ENCODE assay signal across 9 mouse cellular contexts in genomic region chr2:130564063-130564462, GRCm38 (mm10). TPM values are rescaled to one million over a fixed set of nuclear protein-coding genes. Genes with fewer than 3 reads are reported as not detected.
DNase-seq lines count a peak whose midpoint lies in the region; ATAC-seq lines count a peak whose summit lies in the region.
"Had no signal": no experiment of that assay in that cellular context is flagged by ENCODE, and none has a peak within 500 bp of the region (broad histone marks: within the 10 kb centered on the region; RNA-seq: fewer than 3 reads in every experiment).

No protein-coding gene starts in this region.

- no peaks in the 10 kb centered on the region for H3K27me3 ChIP-seq in heart, embryonic 13.5 days (replicated peaks)
- H3K27me3 ChIP-seq in hindbrain, embryonic 12.5 days, result no peaks in the 10 kb centered on the region
- no peaks in the 10 kb centered on the region for H3K27me3 ChIP-seq in midbrain, embryonic 11.5 days (ENCODE audit: control insufficient read depth, insufficient read depth, low read length)

- peak overlapping the region; percentile 81 for H3K4me2 ChIP-seq in heart, embryonic 13.5 days
- peak overlapping the region; percentile 96 for H3K4me2 ChIP-seq in hindbrain, embryonic 12.5 days (replicated peaks)
- peak overlapping the region; percentile 71 for H3K4me2 ChIP-seq in midbrain, embryonic 11.5 days

- peaks cover 17% of the 10 kb centered on the region for H3K4me1 ChIP-seq in heart, embryonic 13.5 days
- H3K4me1 ChIP-seq in hindbrain, embryonic 12.5 days, result peaks cover 18% of the 10 kb centered on the region
- H3K4me1 ChIP-seq in midbrain, embryonic 11.5 days (ENCODE audit: control insufficient read depth, insufficient read depth, low read length), result peaks cover 10% of the 10 kb centered on the region

- no peaks in the 10 kb centered on the region for H3K9me3 ChIP-seq in heart, embryonic 13.5 days
- H3K9me3 ChIP-seq in hindbrain, embryonic 12.5 days (replicated peaks), result no peaks in the 10 kb centered on the region
- H3K9me3 ChIP-seq in midbrain, embryonic 11.5 days (ENCODE audit: control insufficient read depth, low read length), result no peaks in the 10 kb centered on the region

- H3K27ac ChIP-seq in heart, embryonic 13.5 days (replicated peaks), result peak overlapping the region; percentile 68
- H3K27ac ChIP-seq in hindbrain, embryonic 12.5 days, result no peak overlapping the region
- no peak overlapping the region; the same call in 1 of the 2 replicates for H3K27ac ChIP-seq in midbrain, embryonic 11.5 days (ENCODE audit: low read depth, low read length)

- H3K9ac ChIP-seq in heart, embryonic 13.5 days, result peak overlapping the region; percentile 95
- peak overlapping the region; percentile 94 for H3K9ac ChIP-seq in hindbrain, embryonic 12.5 days
- H3K9ac ChIP-seq in midbrain, embryonic 11.5 days (ENCODE audit: low read length), result peak overlapping the region; percentile 85

- ATAC-seq in heart, embryonic 13.5 days (ENCODE audit: extremely low read depth, insufficient number of reproducible peaks, low FRiP score, low TSS enrichment), result no peak
- peak; percentile 11 for ATAC-seq in hindbrain, embryonic 12.5 days (ENCODE audit: low FRiP score)
- ATAC-seq in midbrain, embryonic 11.5 days (ENCODE audit: low FRiP score), result no peak; the same call in 1 of the 2 replicates

- peak overlapping the region; percentile 84 for H3K4me3 ChIP-seq in heart, embryonic 13.5 days
- H3K4me3 ChIP-seq in hindbrain, embryonic 12.5 days, result peak overlapping the region; percentile 89
- H3K4me3 ChIP-seq in midbrain, embryonic 11.5 days (ENCODE audit: low read depth, low read length), result peak overlapping the region; percentile 86

- peaks cover 31% of the 10 kb centered on the region for H3K36me3 ChIP-seq in heart, embryonic 13.5 days
- H3K36me3 ChIP-seq in hindbrain, embryonic 12.5 days, result peaks cover 19% of the 10 kb centered on the region
- peaks cover 2% of the 10 kb centered on the region; the same call in 1 of the 2 replicates for H3K36me3 ChIP-seq in midbrain, embryonic 11.5 days (ENCODE audit: control insufficient read depth, insufficient read depth, low read length)

- no peak for DNase-seq in heart, adult 8-10 months (ENCODE audit: low spot score)
- DNase-seq in thymus, adult 18-20 months, result peak; percentile 25 to 26
- no peak for DNase-seq in thymus, postnatal 0 days (ENCODE audit: low spot score)
- no peak for DNase-seq in midbrain, embryonic 11.5 days (ENCODE audit: low spot score, missing footprints)
- DNase-seq in thymus, postnatal 4 days, result no peak
- DNase-seq in natural killer cell, adult 2 months (ENCODE audit: low spot score in 2 of 2), result no peak

- WGBS in heart, embryonic 13.5 days, result 0% methylated on average over 23 of the region's 23 CpGs
- under 1% methylated on average over 23 of the region's 23 CpGs for WGBS in hindbrain, embryonic 12.5 days
- WGBS in midbrain, embryonic 11.5 days, result under 1% methylated on average over 23 of the region's 23 CpGs

RNA-seq across cellular contexts. Expression of gene Mrps26, which starts 0.5 kb away (rescaled TPM):
- polyA plus RNA-seq in heart, embryonic 13.5 days (2015; fragmentation: Nextera tagmentation; extraction: Ambion mirVana), result 71.8 and 72.3 TPM in 2 replicates
- 10 to 100 TPM; 67.0 to 84.9 (median 72.2) TPM for total RNA-seq in heart, adult 8-10 months (2022)
- polyA plus RNA-seq in thymus, postnatal 0 days (2015; fragmentation: Nextera tagmentation; extraction: Ambion mirVana), result 140 and 150 TPM in 2 replicates
- 70.7 and 73.3 TPM in 2 replicates for polyA plus RNA-seq in hindbrain, embryonic 12.5 days (2016; fragmentation: Nextera tagmentation; extraction: Ambion mirVana)
- 75.2 and 78.6 TPM in 2 replicates for polyA plus RNA-seq in midbrain, embryonic 11.5 days (2014; fragmentation: Nextera tagmentation; extraction: Ambion mirVana)

RNA-seq across cellular contexts. Expression of gene Oxt, which starts 11.9 kb away (rescaled TPM):
- not detected in 2 replicates for polyA plus RNA-seq in heart, embryonic 13.5 days (2015; fragmentation: Nextera tagmentation; extraction: Ambion mirVana)
- total RNA-seq in heart, adult 8-10 months (2022), result not detected
- 0.55 and 1.3 TPM in 2 replicates for polyA plus RNA-seq in thymus, postnatal 0 days (2015; fragmentation: Nextera tagmentation; extraction: Ambion mirVana)
- polyA plus RNA-seq in hindbrain, embryonic 12.5 days (2016; fragmentation: Nextera tagmentation; extraction: Ambion mirVana), result not detected in 2 replicates
- polyA plus RNA-seq in midbrain, embryonic 11.5 days (2014; fragmentation: Nextera tagmentation; extraction: Ambion mirVana), result not detected in 2 replicates
- total RNA-seq: left cerebral cortex, adult 18-20 months had no signal

RNA-seq across cellular contexts. Expression of gene Avp, which starts 18.3 kb away (rescaled TPM):
- not detected in 2 replicates for polyA plus RNA-seq in heart, embryonic 13.5 days (2015; fragmentation: Nextera tagmentation; extraction: Ambion mirVana)
- total RNA-seq in heart, adult 8-10 months (2022), result 10 to 100 TPM in 3 of 4 experiments, 1 to 10 TPM in 1; 9.3 to 20.9 (median 16.9) TPM
- polyA plus RNA-seq in thymus, postnatal 0 days (2015; fragmentation: Nextera tagmentation; extraction: Ambion mirVana), result 1.6 and 2.7 TPM in 2 replicates
- not detected in 2 replicates for polyA plus RNA-seq in hindbrain, embryonic 12.5 days (2016; fragmentation: Nextera tagmentation; extraction: Ambion mirVana)
- polyA plus RNA-seq in midbrain, embryonic 11.5 days (2014; fragmentation: Nextera tagmentation; extraction: Ambion mirVana), result not detected in 2 replicates

Comparison
In these comparisons a context has a peak if more than half of its experiments do, and no peak if none do; other contexts are left out.
1. DNase-seq: peak in thymus, adult 18-20 months (2 of 2); none in heart, adult 8-10 months (single experiment), thymus, postnatal 0 days (single experiment), midbrain, embryonic 11.5 days (single experiment), thymus, postnatal 4 days (single experiment) and natural killer cell, adult 2 months (0 of 2).
2. Peak in every context shown above with its lines, with median percentiles within 50 percentile points of each other: H3K4me2 ChIP-seq, H3K4me3 ChIP-seq and H3K9ac ChIP-seq.